Mouse (Mus musculus) embryonic facial prominence, embryonic 15.5 days (tissue): Measurements from ENCODE around the gene Upf2. TPM values are rescaled to one million over a fixed set of nuclear protein-coding genes. Genes with fewer than 3 reads are reported as not detected.
"Not testable (repeated sequence)": the region's sequence is repeated elsewhere in the genome, so short reads cannot be mapped to it uniquely, and the experiment has no call there.

Experiments
- ATAC-seq: fragments of 200-750 bp; cut with Nextera tagmentation; 2 replicates; pipeline ENCODE4 v1.8.0; 2017; ENCODE audit warnings: low read depth, moderate TSS enrichment; ENCODE audit not compliant: insufficient number of reproducible peaks, low FRiP score, low TSS enrichment
- H3K27ac ChIP-seq: fragments of 300-500 bp; sonication (generic); replicated peaks from 2 replicates; pipeline ENCODE4 v1.5.1; 2015; ENCODE audit warnings: mild to moderate bottlenecking, inconsistent platforms
- H3K27me3 ChIP-seq: fragments of 300-500 bp; sonication (generic); 2 replicates; pipeline ENCODE4 v1.6.1; 2015; ENCODE audit warnings: inconsistent platforms
- H3K36me3 ChIP-seq: fragments of 300-500 bp; sonication (generic); 2 replicates; pipeline ENCODE4 v1.6.1; 2015; ENCODE audit warnings: mild to moderate bottlenecking, inconsistent platforms
- H3K4me1 ChIP-seq: fragments of 300-500 bp; sonication (generic); 2 replicates; pipeline ENCODE4 v1.6.1; 2015; ENCODE audit warnings: inconsistent platforms
- H3K4me2 ChIP-seq: fragments of 300-500 bp; sonication (generic); replicated peaks from 2 replicates; pipeline ENCODE4 v1.6.1; 2015; ENCODE audit warnings: mild to moderate bottlenecking, inconsistent platforms
- H3K4me3 ChIP-seq: fragments of 300-500 bp; sonication (generic); replicated peaks from 2 replicates; pipeline ENCODE4 v1.5.1; 2015; ENCODE audit warnings: mild to moderate bottlenecking, inconsistent platforms
- H3K9ac ChIP-seq: fragments of 300-500 bp; sonication (generic); 2 replicates; pipeline ENCODE4 v1.6.1; 2015; ENCODE audit warnings: inconsistent platforms
- H3K9me3 ChIP-seq: fragments of 300-500 bp; sonication (generic); replicated peaks from 2 replicates; pipeline ENCODE4 v1.6.1; 2016; ENCODE audit warnings: inconsistent platforms
- WGBS: fragments of 180-500 bp; shearing (Covaris S2); methylation state at CpG from one replicate; pipeline ENCODE4 v1.1.7; 2015; 5-methylcytosine and 5-hydroxymethylcytosine counted together
- polyA plus RNA-seq: library from polyadenylated mRNA; unstranded; fragments of >200 nt; fragmentation: Nextera tagmentation; extraction: Ambion mirVana; gene quantifications from 2 replicates; pipeline ENCODE4 v1.2.1, GENCODE M21; 2015

The Upf2 gene
- polyA plus RNA-seq, 1 experiment from 2014 or later: 10.0 TPM

GRCm38 (mm10) chr2:5950305-5950704 is 964 bp upstream of the Upf2 start:
- ATAC-seq: no peak
- WGBS: 4% methylated on average over 6 of the region's 6 CpGs
- H3K4me2 ChIP-seq: peak overlapping the region; percentile 78
- peaks cover 15% of the 10 kb centered on the region for H3K4me1 ChIP-seq
- no peaks in the 10 kb centered on the region for H3K27me3 ChIP-seq
- peak overlapping the region; percentile 91 for H3K27ac ChIP-seq
- H3K36me3 ChIP-seq: no peaks in the 10 kb centered on the region
- peak overlapping the region; percentile 97 for H3K4me3 ChIP-seq
- H3K9ac ChIP-seq: peak overlapping the region; percentile 48
- no peaks in the 10 kb centered on the region for H3K9me3 ChIP-seq

- H3K4me1 ChIP-seq: peaks cover 15% of the 10 kb centered on the region
- H3K9ac ChIP-seq: peak overlapping the region; percentile 82
- under 1% methylated on average over 45 of the region's 46 CpGs for WGBS
- H3K27me3 ChIP-seq: no peaks in the 10 kb centered on the region
- peak overlapping the region; percentile 91 for H3K27ac ChIP-seq
- H3K36me3 ChIP-seq: no peaks in the 10 kb centered on the region
- peak overlapping the region; percentile 78 for H3K4me2 ChIP-seq
- H3K4me3 ChIP-seq: peak overlapping the region; percentile 97
- ATAC-seq: peak; percentile 61
- no peaks in the 10 kb centered on the region for H3K9me3 ChIP-seq
These were observed 447 bp downstream of the Upf2 start for GRCm38 (mm10) chr2:5951621-5952211.

GRCm38 (mm10) chr2:5957705-5958104 is 6.4 kb downstream of the Upf2 start:
- no peak overlapping the region for H3K27ac ChIP-seq
- H3K9me3 ChIP-seq: no peaks in the 10 kb centered on the region
- peaks cover 37% of the 10 kb centered on the region for H3K36me3 ChIP-seq
- no peak for ATAC-seq
- 93% methylated on average over 9 of the region's 9 CpGs for WGBS
- no peak overlapping the region for H3K4me3 ChIP-seq
- H3K4me2 ChIP-seq: no peak overlapping the region
- H3K4me1 ChIP-seq: peaks cover 3% of the 10 kb centered on the region
- no peak overlapping the region for H3K9ac ChIP-seq
- H3K27me3 ChIP-seq: no peaks in the 10 kb centered on the region

DNA sequence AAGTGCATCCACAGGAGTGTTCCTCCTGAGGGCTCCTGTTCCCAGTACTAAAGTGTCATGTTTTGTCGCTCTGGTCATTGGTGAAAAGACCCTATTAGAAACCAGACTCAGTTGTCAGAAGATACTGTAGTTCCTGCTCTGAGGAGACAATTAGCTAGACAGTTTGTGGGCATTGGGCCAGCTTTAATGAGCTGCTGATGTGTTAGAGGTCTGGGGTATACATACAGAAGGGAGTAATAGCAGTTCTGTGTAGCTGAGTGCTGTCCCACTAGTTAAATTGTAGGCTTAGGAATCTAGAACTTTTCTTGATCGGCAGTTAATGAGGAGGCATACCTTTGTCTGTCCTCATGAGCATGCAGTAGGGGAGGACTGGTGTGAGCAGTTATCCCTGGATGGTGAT is 11.0 kb downstream of the Upf2 start:
- no peak overlapping the region for H3K27ac ChIP-seq
- no peaks in the 10 kb centered on the region for H3K9me3 ChIP-seq
- no peak overlapping the region for H3K4me2 ChIP-seq
- no peak overlapping the region for H3K4me3 ChIP-seq
- ATAC-seq: no peak
- H3K36me3 ChIP-seq: peaks cover 53% of the 10 kb centered on the region
- no peaks in the 10 kb centered on the region for H3K4me1 ChIP-seq
- 75% methylated on average over 2 of the region's 2 CpGs for WGBS
- H3K9ac ChIP-seq: no peak overlapping the region
- H3K27me3 ChIP-seq: no peaks in the 10 kb centered on the region

- H3K36me3 ChIP-seq: peaks cover 39% of the 10 kb centered on the region
- H3K9me3 ChIP-seq, ATAC-seq, H3K27me3 ChIP-seq, H3K27ac ChIP-seq, H3K9ac ChIP-seq, H3K4me1 ChIP-seq, H3K4me3 ChIP-seq, H3K4me2 ChIP-seq: not testable (repeated sequence)
- WGBS: 87% methylated on average over 4 of the region's 4 CpGs
These were observed 12.5 kb downstream of the Upf2 start for GRCm38 (mm10) chr2:5963729-5964128.

DNA sequence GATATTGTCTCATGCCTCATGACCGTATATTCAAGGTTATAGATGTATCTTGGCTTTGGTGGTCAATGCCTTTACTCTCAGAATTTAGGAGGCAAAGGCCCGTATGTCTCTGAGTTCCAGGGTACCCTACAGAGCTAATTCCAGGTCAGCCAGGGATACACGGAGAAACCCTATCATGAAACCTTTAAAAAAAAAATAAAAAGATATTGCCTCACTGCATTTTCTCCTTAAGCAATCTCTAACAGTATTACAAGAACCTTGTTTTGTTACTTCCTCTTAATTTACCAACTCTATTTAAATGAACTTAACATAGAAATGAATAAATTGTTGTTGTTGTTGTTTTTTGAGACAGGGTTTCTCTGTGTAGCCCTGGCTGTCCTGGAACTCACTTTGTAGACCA is 14.7 kb downstream of the Upf2 start:
- Histone ChIP-seq H3K36me3 (peaks cover 32% of the 10 kb centered on the region), H3K4me3 (no peak overlapping the region), H3K4me1 (no peaks in the 10 kb centered on the region), H3K27me3 (no peaks in the 10 kb centered on the region), H3K9ac (no peak overlapping the region), H3K9me3 (no peaks in the 10 kb centered on the region), H3K27ac (no peak overlapping the region), H3K4me2 (no peak overlapping the region)
- no peak for ATAC-seq
- WGBS: 93% methylated on average over 3 of the region's 3 CpGs

- not testable (repeated sequence) for ATAC-seq, H3K4me3 ChIP-seq, H3K9ac ChIP-seq, H3K27me3 ChIP-seq, H3K9me3 ChIP-seq, H3K4me1 ChIP-seq, H3K27ac ChIP-seq, H3K4me2 ChIP-seq
- WGBS: 90% methylated on average over 3 of the region's 3 CpGs
- H3K36me3 ChIP-seq: peaks cover 13% of the 10 kb centered on the region; the same call in 1 of the 2 replicates
These were observed 19.4 kb downstream of the Upf2 start for GRCm38 (mm10) chr2:5970629-5971028.

GRCm38 (mm10) chr2:5977532-5977931 is 26.3 kb downstream of the Upf2 start:
- Histone ChIP-seq H3K27ac (no peak overlapping the region), H3K4me1 (no peaks in the 10 kb centered on the region), H3K27me3 (no peaks in the 10 kb centered on the region), H3K4me3 (no peak overlapping the region), H3K9me3 (no peaks in the 10 kb centered on the region), H3K36me3 (peaks cover 37% of the 10 kb centered on the region; the same call in 1 of the 2 replicates), H3K4me2 (no peak overlapping the region), H3K9ac (no peak overlapping the region)
- no peak for ATAC-seq
- WGBS: 90% methylated on average over 4 of the region's 4 CpGs

DNA sequence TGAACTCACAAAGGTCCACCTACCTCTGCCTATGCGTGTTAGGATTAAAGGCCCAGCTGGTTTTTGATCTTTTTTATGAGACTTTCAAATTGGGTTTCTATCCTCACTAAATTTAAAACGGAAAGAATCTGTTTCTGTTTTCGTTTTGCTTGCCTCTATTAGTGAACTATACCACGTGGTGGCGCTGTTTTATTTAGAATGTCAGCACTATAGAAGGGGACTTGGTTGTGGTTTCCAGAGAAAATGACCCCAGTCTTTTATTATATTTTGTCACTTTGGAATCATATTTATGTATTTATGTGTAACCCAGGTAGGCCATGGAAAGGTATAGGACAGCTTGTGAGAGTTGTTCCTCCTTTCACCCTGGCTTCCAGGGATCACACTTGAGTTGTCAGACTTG is 44.3 kb downstream of the Upf2 start:
- 13% methylated on average over 5 of the region's 5 CpGs for WGBS
- no peak overlapping the region for H3K4me3 ChIP-seq
- no peak overlapping the region for H3K27ac ChIP-seq
- H3K4me1 ChIP-seq: no peaks in the 10 kb centered on the region
- no peak overlapping the region for H3K4me2 ChIP-seq
- no peak overlapping the region for H3K9ac ChIP-seq
- no peaks in the 10 kb centered on the region for H3K27me3 ChIP-seq
- H3K9me3 ChIP-seq: no peaks in the 10 kb centered on the region
- ATAC-seq: no peak
- peaks cover 16% of the 10 kb centered on the region for H3K36me3 ChIP-seq

- Histone ChIP-seq H3K4me3 (no peak overlapping the region), H3K9ac (no peak overlapping the region), H3K27me3 (no peaks in the 10 kb centered on the region), H3K4me2 (no peak overlapping the region), H3K9me3 (no peaks in the 10 kb centered on the region), H3K27ac (no peak overlapping the region), H3K36me3 (0 out of 2 replicates have a peak, but pooled peaks cover 14% of the 10 kb centered on the region), H3K4me1 (no peaks in the 10 kb centered on the region)
- ATAC-seq: no peak
- 86% methylated on average over 3 of the region's 3 CpGs for WGBS
These were observed 52.7 kb downstream of the Upf2 start for GRCm38 (mm10) chr2:6003949-6004348.

DNA sequence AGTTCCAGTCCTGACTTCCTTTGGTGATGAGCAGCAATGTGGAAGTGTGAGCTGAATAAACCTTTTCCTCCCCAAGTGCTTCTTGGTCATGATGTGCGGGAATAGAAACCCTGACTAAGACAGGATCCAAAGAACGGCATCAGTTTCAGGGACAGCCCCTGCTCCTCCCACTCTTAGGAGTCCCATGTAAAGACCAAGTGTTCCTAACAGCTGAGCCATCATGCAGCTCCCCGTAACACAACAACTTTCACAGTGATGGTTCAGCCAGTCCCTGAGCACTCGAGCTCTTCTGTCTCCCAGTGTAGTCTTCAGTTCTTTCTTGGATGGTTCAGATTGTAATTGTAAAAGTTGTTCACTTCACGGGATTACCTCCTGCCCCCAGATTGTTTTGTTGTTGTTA is 63.3 kb downstream of the Upf2 start:
- Histone ChIP-seq H3K36me3 (peaks cover 30% of the 10 kb centered on the region), H3K27ac (no peak overlapping the region), H3K27me3 (no peaks in the 10 kb centered on the region), H3K4me3 (no peak overlapping the region), H3K9me3 (no peaks in the 10 kb centered on the region), H3K9ac (no peak overlapping the region), H3K4me1 (no peaks in the 10 kb centered on the region), H3K4me2 (no peak overlapping the region)
- 89% methylated on average over 5 of the region's 5 CpGs for WGBS
- ATAC-seq: no peak

GRCm38 (mm10) chr2:6015182-6015581 is 63.9 kb downstream of the Upf2 start:
- not testable (repeated sequence) for H3K4me2 ChIP-seq, H3K4me1 ChIP-seq, H3K9ac ChIP-seq, H3K9me3 ChIP-seq, H3K27ac ChIP-seq, H3K27me3 ChIP-seq, ATAC-seq, H3K4me3 ChIP-seq
- WGBS: 81% methylated on average over 6 of the region's 6 CpGs
- H3K36me3 ChIP-seq: peaks cover 36% of the 10 kb centered on the region
